Mouse (Mus musculus): ENCODE data around the gene Cd300ld. TPM values are rescaled to one million over a fixed set of nuclear protein-coding genes. Genes with fewer than 3 reads are reported as not detected.

The Cd300ld gene
- polyA plus RNA-seq, 1 experiment from 2014 or later, result 0.48 TPM

DNA sequence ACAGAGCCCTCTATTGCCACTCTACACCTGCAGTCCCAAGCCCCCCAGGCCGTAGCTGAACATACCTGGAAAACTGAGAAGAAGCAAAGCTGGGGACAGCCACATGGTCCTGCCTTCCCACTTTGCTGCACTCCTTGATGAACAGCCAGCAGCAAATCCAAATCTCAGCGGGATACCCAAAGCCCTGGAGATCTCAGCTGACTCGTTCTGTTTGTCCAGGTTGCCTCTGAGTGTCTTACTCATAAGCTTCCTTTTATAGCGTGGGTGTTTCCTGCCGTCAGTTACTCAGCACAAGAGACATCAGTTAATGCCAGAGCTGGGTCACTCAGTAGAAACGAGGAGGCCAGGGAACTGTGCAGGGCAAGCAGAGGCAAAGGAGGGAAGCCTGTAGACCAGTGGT is 55.6 kb downstream of the Cd300ld start, which contains the start of gene Cd300lb:
TSS of gene Cd300lb (minus strand) at position 243 of the 400 bp plus-strand sequence.
- Histone ChIP-seq H3K4me2 (no peak within 1 kb of the TSS), H3K27me3 (no peaks in the 10 kb centered on the region), H3K9ac (no peak within 1 kb of the TSS), H3K27ac (no peak within 1 kb of the TSS), H3K4me1 (replicated peaks) (no peaks in the 10 kb centered on the region; the same call in 1 of the 2 replicates), H3K9me3 (replicated peaks) (no peaks in the 10 kb centered on the region), H3K36me3 (no peaks in the 10 kb centered on the region), H3K4me3 (replicated peaks) (no peak within 1 kb of the TSS)
- 23% methylated on average over 6 of the region's 6 CpGs for WGBS (ENCODE audit: insufficient replicate concordance)
- no peak for ATAC-seq (ENCODE audit: low read depth)
- DNase-seq, result no peak

DNA sequence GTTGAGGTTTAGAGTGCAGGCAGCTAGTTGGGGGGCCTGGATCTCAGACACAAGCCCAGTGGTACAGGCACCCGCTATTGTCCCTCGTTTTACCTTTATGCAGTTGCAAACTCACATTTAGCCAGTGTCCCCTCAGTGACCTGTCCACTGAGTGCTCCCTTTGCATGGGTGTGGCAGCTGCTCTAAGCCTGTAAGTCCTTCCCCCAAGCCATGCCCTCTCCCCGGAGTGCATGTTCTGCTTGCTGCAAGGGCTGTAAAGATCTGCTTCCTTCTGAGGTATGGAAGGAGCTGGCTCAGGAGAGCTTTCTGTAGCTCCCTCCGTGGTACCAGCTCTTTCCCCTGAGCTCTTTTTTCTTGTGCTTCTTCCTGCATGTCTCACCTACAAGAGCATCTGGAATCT is 56.1 kb downstream of the Cd300ld start:
- Histone ChIP-seq H3K4me2 (no peak overlapping the region), H3K9ac (no peak overlapping the region), H3K9me3 (replicated peaks) (no peaks in the 10 kb centered on the region), H3K36me3 (no peaks in the 10 kb centered on the region), H3K4me1 (replicated peaks) (no peaks in the 10 kb centered on the region; the same call in 1 of the 2 replicates), H3K27me3 (no peaks in the 10 kb centered on the region), H3K27ac (no peak overlapping the region), H3K4me3 (replicated peaks) (no peak overlapping the region)
- WGBS (ENCODE audit: insufficient replicate concordance), result 50% methylated on average over 4 of the region's 4 CpGs
- ATAC-seq (ENCODE audit: low read depth) (no peak), DNase-seq (no peak)

Other genes starting within 250 kb of the Cd300ld start
- gene Kif19a, start 224.5 kb downstream of the Cd300ld start, polyA plus RNA-seq (2015; fragmentation: Nextera tagmentation; extraction: Ambion mirVana), result 0.07 and 0.12 TPM in 2 replicates
- gene Btbd17, start 194.0 kb downstream of the Cd300ld start, polyA plus RNA-seq (2015; fragmentation: Nextera tagmentation; extraction: Ambion mirVana), result 0.07 and 0.13 TPM in 2 replicates
- not detected in 2 replicates for gene Gpr142, start 191.0 kb downstream of the Cd300ld start, polyA plus RNA-seq (2015; fragmentation: Nextera tagmentation; extraction: Ambion mirVana)
- gene Gprc5c, start 138.8 kb downstream of the Cd300ld start, polyA plus RNA-seq (2015; fragmentation: Nextera tagmentation; extraction: Ambion mirVana), result 11.3 and 12.8 TPM in 2 replicates
- 4.0 and 5.5 TPM in 2 replicates for gene Cd300a, start 99.9 kb downstream of the Cd300ld start, polyA plus RNA-seq (2015; fragmentation: Nextera tagmentation; extraction: Ambion mirVana)
- 0.50 and 0.72 TPM in 2 replicates for gene Cd300lb, start 55.5 kb downstream of the Cd300ld start, polyA plus RNA-seq (2015; fragmentation: Nextera tagmentation; extraction: Ambion mirVana)
- gene Cd300c, start 20.8 kb downstream of the Cd300ld start, polyA plus RNA-seq (2015; fragmentation: Nextera tagmentation; extraction: Ambion mirVana), result 0.16 TPM in 1 of 2 replicates, not detected in the other
- 4.2 and 4.9 TPM in 2 replicates for gene Cd300c2, start 12.0 kb upstream of the Cd300ld start, polyA plus RNA-seq (2015; fragmentation: Nextera tagmentation; extraction: Ambion mirVana)
- gene Cd300ld2, start 26.3 kb upstream of the Cd300ld start, polyA plus RNA-seq (2015; fragmentation: Nextera tagmentation; extraction: Ambion mirVana), result not detected in 2 replicates
- gene Cd300ld4, start 37.1 kb upstream of the Cd300ld start, polyA plus RNA-seq (2015; fragmentation: Nextera tagmentation; extraction: Ambion mirVana), result not detected in 2 replicates
- gene Cd300ld5, start 47.8 kb upstream of the Cd300ld start, polyA plus RNA-seq (2015; fragmentation: Nextera tagmentation; extraction: Ambion mirVana), result not detected in 2 replicates
- gene Cd300ld3, start 58.5 kb upstream of the Cd300ld start, polyA plus RNA-seq (2015; fragmentation: Nextera tagmentation; extraction: Ambion mirVana), result not detected in 2 replicates
- gene Cd300e, start 72.3 kb upstream of the Cd300ld start, polyA plus RNA-seq (2015; fragmentation: Nextera tagmentation; extraction: Ambion mirVana), result 0.68 and 0.82 TPM in 2 replicates
- gene Rab37, start 101.5 kb upstream of the Cd300ld start, polyA plus RNA-seq (2015; fragmentation: Nextera tagmentation; extraction: Ambion mirVana), result 3.3 and 3.6 TPM in 2 replicates
- 0.97 TPM in 2 replicates for gene Cd300lf, start 144.1 kb upstream of the Cd300ld start, polyA plus RNA-seq (2015; fragmentation: Nextera tagmentation; extraction: Ambion mirVana)
- gene Slc9a3r1, start 173.4 kb upstream of the Cd300ld start, polyA plus RNA-seq (2015; fragmentation: Nextera tagmentation; extraction: Ambion mirVana), result 59.8 and 69.9 TPM in 2 replicates
- gene Tmem104, start 197.6 kb upstream of the Cd300ld start, polyA plus RNA-seq (2015; fragmentation: Nextera tagmentation; extraction: Ambion mirVana), result 5.1 and 6.8 TPM in 2 replicates
- gene Nat9, start 197.9 kb upstream of the Cd300ld start, polyA plus RNA-seq (2015; fragmentation: Nextera tagmentation; extraction: Ambion mirVana), result 11.9 and 13.3 TPM in 2 replicates